Mouse (Mus musculus) adrenal gland, adult (tissue): Measurements from ENCODE around the gene Chic1.

Source experiments
- DNase-seq, 2 experiments: peaks; one replicate each; pipeline ENCODE4 v3.0.0; 2022 to 2023; ENCODE audit warnings: low spot score in 1 of 2; ENCODE audit not compliant: inconsistent age in 2 of 2

Gene Chic1

GRCm38 (mm10) chrX:103356287-103356686 is at the start of gene Chic1:
Gene Chic1, plus strand, starts transcription at chrX:103356476.
- DNase-seq, result peak; percentile 80 to 88

DNA sequence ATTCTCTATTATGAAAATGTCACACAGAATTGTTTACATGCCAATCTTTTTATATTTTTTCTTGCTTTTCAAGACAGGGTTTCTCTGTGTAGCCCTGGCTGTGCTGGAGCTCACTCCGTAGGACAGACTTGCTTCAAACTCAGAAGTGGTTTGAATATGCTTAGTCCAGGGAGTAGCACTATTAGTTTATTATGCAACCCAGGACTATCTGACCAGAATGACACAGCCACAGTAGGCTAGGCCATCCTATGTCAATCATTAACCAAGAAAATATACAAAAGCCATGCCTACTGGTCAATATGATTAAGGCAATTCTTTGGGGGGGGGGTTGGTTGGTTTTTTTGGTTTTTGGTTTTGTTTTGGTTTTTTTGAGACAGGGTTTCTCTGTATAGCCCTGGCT is 48.0 kb upstream of the Chic1 start:
- no peak for DNase-seq

- no peak for DNase-seq
Observed at GRCm38 (mm10) chrX:103311723-103312122, 44.6 kb upstream of the Chic1 start.

DNA sequence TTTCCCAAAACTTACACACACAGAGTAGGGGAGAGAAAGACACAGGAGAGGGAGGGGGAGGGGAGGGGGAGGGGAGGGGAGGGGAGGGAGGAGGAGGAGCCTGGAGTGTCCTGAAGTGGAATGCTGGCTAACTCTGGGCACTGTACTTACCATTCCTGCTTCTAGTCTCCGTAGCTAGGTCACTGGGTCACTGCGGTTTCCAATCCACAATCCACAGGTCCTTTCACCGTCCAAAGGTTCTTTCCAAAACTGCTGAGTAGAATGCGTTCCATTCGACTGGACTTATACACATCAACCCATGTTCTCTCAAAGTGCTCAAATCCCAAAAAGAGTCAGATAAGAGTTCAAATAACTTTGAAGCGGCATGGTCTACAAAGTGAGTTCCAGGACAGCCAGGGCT is 42.1 kb upstream of the Chic1 start:
- no peak for DNase-seq

DNA sequence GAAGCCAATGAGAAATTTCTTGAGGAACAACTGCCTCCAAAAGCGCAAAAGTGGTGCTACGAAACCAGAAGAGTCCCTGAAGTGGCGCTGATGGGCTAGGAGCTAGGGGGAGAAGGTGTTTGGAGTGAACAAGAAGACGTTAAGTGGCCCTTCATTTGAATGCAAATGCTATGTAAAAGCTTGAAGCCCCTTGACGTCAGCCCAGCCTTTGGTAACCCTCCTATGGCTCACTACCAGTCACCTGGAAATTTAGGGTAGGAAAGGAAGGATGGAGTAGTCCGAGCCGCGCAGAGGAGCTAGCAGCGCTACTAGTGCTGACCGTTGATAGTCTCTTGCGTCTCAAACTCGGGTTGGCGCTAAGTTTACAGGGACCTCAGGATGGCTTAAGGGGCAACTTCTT is 35.1 kb upstream of the Chic1 start, which contains the start of gene Cdx4:
Gene Cdx4, plus strand, starts transcription at position 253 of the 400 bp plus-strand sequence.
- DNase-seq, result no peak

DNA sequence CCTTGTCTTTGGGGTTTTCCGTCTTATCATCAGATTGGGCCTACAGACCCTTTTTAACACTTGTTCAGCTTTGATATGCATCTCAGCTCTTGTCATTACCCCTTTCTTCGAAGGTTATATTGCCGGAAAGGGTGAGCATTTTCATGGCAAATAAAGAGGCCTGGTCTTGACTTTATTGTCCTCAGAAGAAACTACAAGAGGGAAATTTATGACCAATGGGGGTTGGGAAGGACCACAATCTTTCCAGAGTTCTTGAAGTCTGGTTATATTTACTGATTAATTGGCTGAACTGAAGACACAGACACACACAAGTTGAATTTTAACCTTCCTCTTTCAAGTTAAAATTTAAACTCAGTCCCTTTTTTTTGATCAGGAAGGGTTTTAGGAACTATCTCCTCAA is 30.4 kb upstream of the Chic1 start:
- no peak for DNase-seq

GRCm38 (mm10) chrX:103329386-103329785 is 26.9 kb upstream of the Chic1 start:
- no peak for DNase-seq

GRCm38 (mm10) chrX:103331125-103331858 is 25.0 kb upstream of the Chic1 start:
- no peak for DNase-seq

DNA sequence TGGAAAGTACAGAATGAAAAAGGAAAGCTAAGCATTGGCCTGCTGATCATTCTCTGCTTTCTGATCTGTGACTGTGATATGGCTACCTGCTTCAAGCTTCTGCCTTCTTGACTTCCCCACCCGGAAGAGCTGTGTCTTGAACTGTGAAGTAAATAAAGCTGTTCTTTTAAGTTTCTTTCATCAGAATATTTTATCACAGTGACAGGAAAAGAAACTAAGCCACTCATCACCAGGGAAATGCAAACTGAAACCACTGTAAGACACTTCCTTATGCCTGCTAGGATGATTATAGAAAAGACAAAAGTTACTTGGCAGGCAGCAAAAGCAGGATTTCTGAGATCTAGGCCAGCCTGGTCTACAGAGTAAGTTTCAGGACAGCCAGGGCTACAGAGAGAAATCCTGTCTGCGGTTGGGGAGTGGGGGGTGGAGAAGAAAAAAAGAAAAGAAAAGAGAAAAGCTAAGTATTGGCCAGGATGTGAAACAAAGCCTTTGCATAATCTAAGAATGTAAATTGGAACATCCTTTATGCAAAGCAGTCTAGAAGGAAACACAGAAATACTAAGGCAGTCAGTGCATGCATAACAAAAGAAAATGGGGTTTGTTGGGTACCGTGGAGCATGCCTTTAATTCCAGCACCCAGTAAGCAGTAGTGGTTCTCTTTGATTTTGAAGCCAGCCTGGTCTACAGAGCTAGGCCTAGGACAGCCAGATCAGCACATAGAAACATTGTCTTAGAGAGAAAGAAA is 14.7 kb upstream of the Chic1 start:
- DNase-seq, result no peak

DNA sequence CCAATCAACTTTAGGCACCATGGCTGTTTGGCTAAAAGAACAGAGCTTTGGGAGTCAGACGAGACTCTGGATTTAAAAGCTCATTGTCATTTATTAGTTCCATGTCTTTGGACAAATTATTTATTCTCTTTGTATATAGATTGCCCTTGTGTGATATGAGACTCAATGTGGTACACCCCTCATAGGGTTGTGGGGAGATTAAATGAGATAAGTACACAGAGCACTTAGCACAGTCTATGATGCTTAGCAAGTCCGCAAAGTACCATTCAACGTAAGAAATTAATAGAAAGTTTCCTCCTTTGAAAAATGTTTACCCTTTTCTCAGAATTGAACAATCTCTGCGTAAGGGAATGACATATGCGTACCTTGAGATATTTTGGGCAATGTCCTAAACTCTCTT is 492 bp upstream of the Chic1 start:
- DNase-seq, result no peak

DNA sequence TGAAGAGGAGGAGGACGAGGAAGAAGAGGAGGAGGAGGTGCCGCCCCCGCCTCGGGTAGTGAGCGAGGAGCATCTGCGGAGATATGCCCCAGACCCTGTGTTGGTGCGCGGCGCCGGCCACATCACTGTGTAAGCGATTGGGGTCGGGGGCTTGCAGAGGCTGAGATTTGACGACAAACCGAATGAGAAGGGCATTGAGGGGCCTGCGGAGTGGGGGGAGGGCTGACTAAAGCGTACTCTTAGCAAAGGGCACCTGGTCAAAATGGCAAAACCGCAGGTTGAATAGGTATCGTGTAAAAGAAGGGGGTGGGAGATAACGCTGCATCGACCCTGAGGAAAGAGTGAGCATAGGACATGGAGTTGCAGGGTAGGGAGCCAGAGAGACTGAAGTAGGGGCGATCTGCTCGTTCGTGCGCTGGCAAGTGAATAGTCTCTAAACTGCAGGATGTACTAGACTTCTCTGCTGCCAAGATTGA is 523 bp downstream of the Chic1 start:
- DNase-seq, result peak in 1 of 2 experiments; percentile 52

DNA sequence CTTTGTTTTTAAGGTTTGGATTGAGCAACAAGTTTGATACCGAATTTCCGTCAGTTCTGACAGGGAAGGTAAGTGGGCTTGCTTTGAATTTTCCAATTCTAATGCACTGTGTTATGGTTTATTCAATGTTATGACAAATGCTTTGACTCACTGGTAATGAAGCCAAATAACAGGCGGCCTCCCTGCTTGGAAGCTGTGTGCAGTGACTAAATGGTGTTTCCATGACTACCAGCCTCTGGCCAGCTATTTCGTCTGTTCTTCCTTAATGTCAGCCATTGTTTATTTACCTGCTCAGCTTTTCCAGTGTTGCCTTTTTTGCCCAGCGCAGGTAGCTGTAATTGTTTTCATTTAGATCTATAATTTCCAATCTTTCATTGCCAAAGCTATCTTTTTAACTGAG is 9.9 kb downstream of the Chic1 start:
- peak; percentile 48 to 72 for DNase-seq

GRCm38 (mm10) chrX:103368650-103369049 is 12.4 kb downstream of the Chic1 start:
- DNase-seq, result no peak

GRCm38 (mm10) chrX:103371221-103371620 is 14.9 kb downstream of the Chic1 start:
- no peak for DNase-seq

DNA sequence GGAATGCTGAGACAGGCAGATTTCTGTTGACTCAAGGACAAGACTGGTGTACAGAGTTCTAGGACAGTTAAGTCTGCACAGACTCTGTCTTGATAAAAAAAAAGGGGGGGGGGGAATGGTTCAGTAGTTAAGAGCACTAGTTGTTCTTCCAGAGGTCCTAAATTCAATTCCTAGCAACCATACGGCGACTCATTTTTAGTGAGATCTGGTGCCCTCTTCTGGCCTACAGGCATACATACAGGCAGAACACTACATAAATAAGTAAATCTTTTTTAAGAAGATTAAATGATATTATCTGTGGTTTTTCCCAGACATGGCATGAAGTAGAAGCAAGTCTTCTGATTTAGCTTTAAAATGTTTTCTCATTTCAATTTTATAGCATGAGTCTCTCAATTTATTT is 15.4 kb downstream of the Chic1 start:
- DNase-seq, result no peak

- DNase-seq, result peak in 1 of 2 experiments; percentile 6
Observed at GRCm38 (mm10) chrX:103374250-103374649, 18.0 kb downstream of the Chic1 start.

DNA sequence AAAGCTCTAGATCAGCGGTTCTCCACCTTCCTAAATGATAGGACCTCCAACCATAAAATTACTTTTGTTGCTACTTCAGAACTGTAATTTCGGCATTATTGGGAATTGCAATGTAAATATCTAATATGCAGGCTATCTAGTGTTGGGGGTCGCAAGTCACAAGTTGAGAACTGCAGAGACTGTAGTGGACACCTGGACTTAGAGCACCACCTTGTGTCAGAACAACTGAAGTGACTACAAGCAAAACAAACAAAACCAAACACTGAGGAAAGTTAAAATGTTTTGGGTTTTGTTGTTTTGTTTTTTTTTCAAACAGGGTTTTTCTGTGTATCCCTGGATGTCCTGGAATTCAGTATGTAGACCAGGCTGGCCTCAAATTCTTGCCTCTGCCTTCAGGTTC is 28.3 kb downstream of the Chic1 start:
- DNase-seq, result no peak

DNA sequence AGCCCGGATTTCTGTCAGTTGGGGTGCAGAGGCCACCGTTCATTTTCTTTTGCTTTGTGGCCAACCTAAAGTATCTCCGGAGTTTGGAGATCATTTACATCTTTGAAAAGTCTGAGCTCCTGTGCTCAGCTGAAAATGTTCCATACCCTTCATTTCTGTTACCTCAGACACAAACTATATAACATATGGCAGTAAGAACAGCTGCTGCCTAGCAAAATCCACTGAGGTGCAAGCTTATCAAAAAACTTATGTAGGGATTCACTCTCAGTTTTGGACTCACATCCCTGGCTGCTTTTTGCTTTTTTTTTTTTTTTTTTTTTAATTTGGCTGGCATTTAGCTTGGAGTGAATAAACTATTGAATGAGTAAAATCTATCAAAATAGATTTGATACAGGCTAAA is 31.9 kb downstream of the Chic1 start:
- DNase-seq, result no peak

GRCm38 (mm10) chrX:103393841-103394240 is 37.6 kb downstream of the Chic1 start:
- no peak for DNase-seq

DNA sequence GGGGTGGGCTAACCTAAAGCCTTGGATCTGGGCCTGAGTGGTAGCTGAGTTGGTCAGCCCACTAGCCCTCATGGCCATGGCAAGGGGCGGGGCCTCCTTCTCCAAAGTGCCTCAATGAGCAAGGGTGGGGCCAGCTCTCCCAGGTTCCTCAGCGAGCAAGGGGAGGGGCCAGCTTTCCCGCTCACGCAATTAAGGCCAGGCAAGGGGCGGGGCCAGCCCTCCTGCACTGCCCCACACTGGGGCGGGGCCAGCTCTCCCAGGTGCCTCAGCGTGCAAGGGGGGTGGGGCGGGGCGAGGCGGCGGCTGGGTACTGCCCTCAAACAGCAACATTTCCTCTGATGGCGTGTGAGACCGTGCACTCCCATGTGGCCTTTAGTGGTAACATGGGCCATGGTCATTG is 48.7 kb downstream of the Chic1 start:
- no peak for DNase-seq

GRCm38 (mm10) chrX:103414167-103414566 is 57.9 kb downstream of the Chic1 start, which contains the start of gene Tsx:
Gene Tsx, plus strand, starts transcription at chrX:103414467.
- no peak for DNase-seq

DNA sequence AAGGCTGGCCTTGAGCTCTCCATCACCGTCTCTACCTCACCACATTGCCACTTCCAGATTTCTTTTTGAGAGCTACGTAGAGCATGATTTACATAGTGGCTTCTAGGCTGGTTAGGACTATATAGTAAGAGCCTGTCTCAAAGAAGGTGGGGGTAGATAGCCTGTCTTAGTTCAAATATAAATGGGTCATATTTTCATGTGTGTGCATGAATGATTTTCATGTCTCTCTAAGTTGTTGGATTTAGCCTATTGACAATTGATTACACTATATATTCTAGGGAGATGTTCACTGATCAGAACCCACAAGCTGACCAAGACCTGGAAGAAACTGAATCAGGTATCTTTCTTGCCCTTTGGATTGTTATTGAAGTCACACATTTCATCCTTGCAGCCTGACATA is 65.4 kb downstream of the Chic1 start, which contains the start of gene Gm26992:
Gene Gm26992, plus strand, starts transcription at position 301 of the 400 bp plus-strand sequence.
- no peak for DNase-seq
